Mouse (Mus musculus) retina, adult 2 months (tissue): ENCODE data around the gene Anks3.

Experiments used
- DNase-seq: peaks from one replicate; pipeline ENCODE4 v3.0.0-alpha.2; 2012; ENCODE audit warnings: low read depth, low spot score

The Anks3 gene

GRCm38 (mm10) chr16:4897146-4897730 is 66.8 kb downstream of the Anks3 start:
- no peak for DNase-seq

GRCm38 (mm10) chr16:4896249-4897027 is 67.6 kb downstream of the Anks3 start:
- DNase-seq = no peak

- DNase-seq = no peak
Observed at GRCm38 (mm10) chr16:4894201-4894908, 69.7 kb downstream of the Anks3 start.

GRCm38 (mm10) chr16:4892171-4892570 is 71.8 kb downstream of the Anks3 start:
- no peak for DNase-seq
